Mouse (Mus musculus): ENCODE measurements around the gene Afap1.

Gene Afap1

DNA sequence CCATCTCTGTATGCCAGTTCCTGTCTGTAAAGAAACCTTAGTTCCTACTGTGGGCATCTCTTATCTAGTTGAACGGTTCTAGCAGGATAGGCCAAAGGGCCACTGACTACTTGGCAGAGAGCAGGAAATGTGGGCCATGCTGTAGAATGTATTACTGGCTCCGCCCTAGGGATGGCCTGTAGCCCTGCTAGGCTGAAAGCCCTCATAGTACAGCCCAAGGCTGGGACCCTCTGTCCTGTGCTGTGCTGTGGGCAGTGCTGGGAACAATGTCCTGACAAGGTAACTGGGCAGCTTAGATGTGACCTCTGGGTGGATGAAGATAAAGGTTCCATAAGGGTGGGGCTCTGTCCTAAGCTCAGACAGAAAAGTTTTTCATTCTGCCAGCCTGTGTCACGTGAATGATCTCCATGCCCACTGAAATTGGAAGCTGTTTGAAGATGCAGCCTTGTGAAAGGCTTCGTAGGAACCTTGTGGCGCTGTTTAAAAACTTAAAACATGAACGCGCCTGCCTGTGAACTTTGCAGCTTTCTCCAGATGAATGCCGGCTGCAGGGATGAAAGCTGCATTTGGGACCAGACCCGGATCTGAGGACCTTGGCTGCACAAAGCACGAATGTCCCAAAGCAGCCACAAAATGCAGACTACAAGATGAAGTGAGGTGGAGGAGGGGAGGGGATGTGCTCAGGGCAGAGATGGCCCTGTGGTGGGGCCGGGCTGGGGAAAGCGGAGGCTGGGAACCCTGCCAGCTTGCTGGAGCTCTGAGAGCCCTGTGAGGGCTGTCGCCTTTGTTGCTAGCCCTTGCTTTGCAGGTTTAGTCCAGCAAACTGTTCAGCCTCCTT lies 147.5 kb downstream of the Afap1 start:
- DNase-seq (ENCODE audit: low spot score in 2 of 2): peak in 1 of 2 experiments; percentile 18

DNA sequence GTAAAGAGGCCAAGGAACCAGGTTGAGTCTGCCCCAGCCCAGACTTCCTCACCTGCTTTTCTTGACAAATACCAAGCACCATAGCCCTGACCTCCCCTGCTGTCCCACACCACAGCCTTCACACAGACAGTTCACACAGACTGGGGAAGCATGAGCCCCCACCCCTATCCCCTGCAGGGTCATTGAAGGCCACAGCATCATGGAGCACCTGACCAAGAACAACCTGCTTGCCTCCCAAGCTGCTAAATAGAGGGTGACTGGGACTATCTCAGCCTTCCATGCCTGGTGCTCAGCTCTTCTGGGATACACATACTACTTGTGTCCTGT lies 148.1 kb downstream of the Afap1 start:
- no peak for DNase-seq (ENCODE audit: low spot score in 2 of 2)

DNA sequence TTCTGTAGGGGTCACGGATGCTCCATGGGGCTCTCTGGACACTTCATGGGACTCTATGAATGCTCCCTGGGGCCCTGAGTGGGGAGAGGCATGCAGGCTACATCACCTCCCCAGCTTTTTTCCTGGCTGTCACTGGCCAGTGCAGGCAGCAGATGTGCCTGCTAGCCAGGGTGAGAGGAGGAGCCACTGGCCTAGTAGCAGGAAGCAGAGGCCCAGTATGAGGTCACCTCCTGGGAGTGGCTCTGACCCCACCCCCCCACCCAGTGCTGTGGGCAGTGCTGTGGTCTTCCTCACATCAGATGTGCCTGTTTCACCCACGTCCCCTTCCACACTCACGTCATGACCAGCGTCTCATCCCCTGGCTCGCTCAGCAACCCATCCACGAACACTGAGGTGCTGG lies 148.6 kb downstream of the Afap1 start:
- no peak for DNase-seq (ENCODE audit: low spot score in 2 of 2)

DNA sequence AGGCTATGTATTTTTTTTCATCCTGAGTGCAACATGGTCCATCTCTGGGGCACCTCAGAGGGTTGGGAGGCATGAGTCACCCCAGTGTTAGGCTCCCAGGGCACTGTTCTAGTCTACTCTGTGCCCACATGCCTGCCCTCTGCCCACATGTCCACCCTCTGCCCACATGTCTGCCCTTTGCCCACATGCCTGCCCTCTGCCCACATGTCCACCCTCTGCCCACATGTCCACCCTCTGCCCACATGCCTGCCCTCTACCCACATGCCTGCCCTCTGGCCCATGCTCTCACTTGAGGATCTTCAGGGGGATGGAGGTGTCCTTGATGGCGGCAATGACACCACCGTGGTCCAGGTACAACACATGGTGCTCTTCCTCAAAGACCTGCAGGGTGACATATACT lies 150.0 kb downstream of the Afap1 start:
- DNase-seq (ENCODE audit: low spot score in 2 of 2): no peak
